Mouse (Mus musculus) regulatory T cell (primary cell): ENCODE data around the gene Olfr1012.
"Not testable (repeated sequence)": the region's sequence is repeated elsewhere in the genome, so short reads cannot be mapped to it uniquely, and the experiment has no call there.

Source experiments
- in situ Hi-C: fragments of 300-600 bp; cut with MboI, MseI; formaldehyde crosslinking; loops from one replicate; pipeline ENCODE4 v1.15.1; 2025; ENCODE audit warnings: high pct_unique_total_duplicates

Gene Olfr1012

GRCm38 (mm10) chr2:85762666-85763065 is at the start of gene Olfr1012:
Olfr1012 (minus strand) TSS chr2:85762766.
- in situ Hi-C loops: no loop called here

GRCm38 (mm10) chr2:85804501-85804900 is 41.9 kb upstream of the Olfr1012 start:
- in situ Hi-C loops: no loop called here

- in situ Hi-C loops: no loop called here
Observed at GRCm38 (mm10) chr2:85802444-85802843, 39.9 kb upstream of the Olfr1012 start, which contains the start of gene Olfr1016. Olfr1016 (minus strand) TSS chr2:85802544.

- in situ Hi-C loops: no loop called here
Observed at GRCm38 (mm10) chr2:85792331-85792730, 29.8 kb upstream of the Olfr1012 start.

- in situ Hi-C loops: no loop called here
Observed at GRCm38 (mm10) chr2:85781717-85782116, 19.2 kb upstream of the Olfr1012 start, which contains the start of gene Olfr1015. Olfr1015 (plus strand) TSS chr2:85782017.

- in situ Hi-C loops: no loop called here
Observed at GRCm38 (mm10) chr2:85772413-85772812, 9.8 kb upstream of the Olfr1012 start, which contains the start of gene Olfr1014. Olfr1014 (plus strand) TSS chr2:85772713.

- in situ Hi-C loops: no loop called here
Observed at GRCm38 (mm10) chr2:85766798-85767197, 4.2 kb upstream of the Olfr1012 start, which contains the start of gene Olfr1013. Olfr1013 (plus strand) TSS chr2:85767098.

GRCm38 (mm10) chr2:85753822-85754221 is 8.7 kb downstream of the Olfr1012 start:
- in situ Hi-C loops: no loop called here

- in situ Hi-C loops: no loop called here
Observed at GRCm38 (mm10) chr2:85725793-85726192, 36.8 kb downstream of the Olfr1012 start.

- in situ Hi-C loops: no loop called here
Observed at GRCm38 (mm10) chr2:85715119-85715518, 47.4 kb downstream of the Olfr1012 start, which contains the start of gene Olfr1009. Olfr1009 (plus strand) TSS chr2:85715419.

- in situ Hi-C loops: no loop called here
Observed at GRCm38 (mm10) chr2:85711159-85711558, 51.4 kb downstream of the Olfr1012 start.

- in situ Hi-C loops: not testable (repeated sequence)
Observed at GRCm38 (mm10) chr2:85710680-85711079, 51.9 kb downstream of the Olfr1012 start.
